Mouse (Mus musculus) lung, adult 2 months (tissue): ENCODE measurements around the gene Nfya.

Experiments used
- CTCF ChIP-seq: fragments of 200-500 bp; IDR thresholded peaks from 2 replicates; pipeline ENCODE4 v1.5.1; 2011; ENCODE audit warnings: mild to moderate bottlenecking, low read length, control low read depth; ENCODE audit not compliant: insufficient read depth
- POLR2A ChIP-seq: fragments of 200-500 bp; IDR thresholded peaks from 2 replicates; pipeline ENCODE4 v1.6.1; 2011; ENCODE audit warnings: low read depth, mild to moderate bottlenecking, control low read depth, low read length, borderline replicate concordance; ENCODE audit errors: extremely low read depth

DNA sequence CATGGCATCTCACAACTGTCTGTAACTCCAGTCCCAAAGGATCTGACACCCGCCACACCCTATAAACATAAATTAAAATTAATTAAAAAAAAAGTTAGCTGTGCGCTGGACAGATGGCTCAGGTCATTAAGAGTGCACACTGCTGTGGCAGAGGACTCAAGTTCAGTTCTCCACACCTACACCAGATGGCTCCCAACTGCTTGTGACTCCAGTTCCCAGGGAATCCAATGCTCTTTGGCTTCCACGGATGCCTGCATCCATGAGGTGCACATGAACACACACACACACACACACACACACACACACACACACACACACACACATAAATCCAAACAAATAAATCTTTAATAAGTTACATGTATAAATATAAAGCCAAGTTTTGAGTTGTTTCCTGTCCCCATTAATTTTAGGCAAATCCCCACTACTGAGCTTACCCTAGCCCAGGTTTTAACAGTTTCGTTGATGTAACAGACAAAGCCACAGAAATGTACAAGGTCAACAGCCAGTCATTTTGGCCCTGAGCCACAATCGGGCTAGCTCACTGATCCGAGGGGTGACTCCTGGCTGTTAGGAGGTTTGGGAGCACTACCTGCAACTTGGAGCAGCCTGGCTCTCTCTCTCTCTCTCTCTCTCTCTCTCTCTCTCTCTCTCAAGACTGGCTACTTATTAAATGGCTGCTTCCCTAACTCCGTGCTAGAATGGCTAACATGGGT is 33.2 kb upstream of the Nfya start:
- TF ChIP-seq POLR2A (no peak), CTCF (no peak)
